Mouse (Mus musculus): ENCODE results near the gene Nrp2. TPM values are rescaled to one million over a fixed set of nuclear protein-coding genes. Genes with fewer than 3 reads are reported as not detected.

The Nrp2 gene
- total RNA-seq, 1 experiment: 14.4 TPM

DNA sequence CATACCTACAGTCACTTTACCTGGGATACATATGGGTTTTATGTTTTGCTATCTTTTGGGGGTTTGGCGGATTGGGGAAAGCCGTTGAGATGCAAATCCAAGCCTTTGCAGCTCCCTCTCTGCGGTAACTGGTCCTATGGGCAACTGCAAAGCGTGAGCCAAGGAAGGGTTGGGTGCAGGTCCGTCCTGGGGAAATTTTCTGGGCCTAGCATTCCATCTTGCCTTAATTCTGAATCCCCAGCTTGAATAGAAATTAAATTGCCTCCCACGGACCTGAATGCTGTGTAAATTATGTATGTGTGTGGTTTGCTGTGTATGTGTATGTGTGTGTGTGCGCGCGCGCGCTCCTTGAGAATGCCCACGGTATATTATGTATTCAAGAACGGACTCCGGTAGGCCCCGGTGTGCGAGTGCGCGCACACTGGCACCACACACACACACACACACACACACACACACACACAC is 2.5 kb downstream of the Nrp2 start:
- no peaks in the 10 kb centered on the region for H3K9me3 ChIP-seq (ENCODE audit: control insufficient read depth, insufficient read depth, low read depth, low read length)
- no peak overlapping the region for H3K27ac ChIP-seq (ENCODE audit: insufficient read depth, low read depth, low read length, poor library complexity, severe bottlenecking)
- no peak overlapping the region for H3K9ac ChIP-seq (ENCODE audit: insufficient read depth, low read depth, low read length, poor library complexity, severe bottlenecking)
- in situ Hi-C loops (cut with MboI; ENCODE audit: low sequenced_read_pairs in 2 of 2, unreplicated experiment in 2 of 2): no loop called here
- H3K36me3 ChIP-seq (ENCODE audit: control insufficient read depth, insufficient read depth, low read length, poor library complexity, severe bottlenecking): no peaks in the 10 kb centered on the region
- H3K4me3 ChIP-seq (ENCODE audit: insufficient read depth in 1 of 2, low read depth in 1 of 2, low read length in 2 of 2, poor library complexity in 1 of 2, severe bottlenecking in 1 of 2): peak overlapping the region; percentile 56 to 62
- TF ChIP-seq CHD2 (IDR thresholded peaks at IDR 0.05; ENCODE audit: low read depth, low read length): no peak
- TF ChIP-seq MAFK (IDR thresholded peaks at IDR 0.05; ENCODE audit: insufficient read depth, low read depth, low read length): no peak
- no peak for TF ChIP-seq ZNF384 (IDR thresholded peaks at IDR 0.05; ENCODE audit: low read depth, low read length)
- TF ChIP-seq HCFC1 (IDR thresholded peaks at IDR 0.05; ENCODE audit: borderline replicate concordance, insufficient read depth, low read length): no peak
- TF ChIP-seq ZC3H11A (IDR thresholded peaks at IDR 0.05; ENCODE audit: borderline replicate concordance, low read depth, low read length): no peak
- H3K4me1 ChIP-seq (ENCODE audit: control insufficient read depth in 2 of 2, insufficient read depth in 2 of 2, low read length in 2 of 2, poor library complexity in 1 of 2): peaks cover 0 to 15% of the 10 kb centered on the region in 2 experiments; a peak in 2 of 4 replicates
- DNase-seq (ENCODE audit: low read depth, low spot score): no peak

DNA sequence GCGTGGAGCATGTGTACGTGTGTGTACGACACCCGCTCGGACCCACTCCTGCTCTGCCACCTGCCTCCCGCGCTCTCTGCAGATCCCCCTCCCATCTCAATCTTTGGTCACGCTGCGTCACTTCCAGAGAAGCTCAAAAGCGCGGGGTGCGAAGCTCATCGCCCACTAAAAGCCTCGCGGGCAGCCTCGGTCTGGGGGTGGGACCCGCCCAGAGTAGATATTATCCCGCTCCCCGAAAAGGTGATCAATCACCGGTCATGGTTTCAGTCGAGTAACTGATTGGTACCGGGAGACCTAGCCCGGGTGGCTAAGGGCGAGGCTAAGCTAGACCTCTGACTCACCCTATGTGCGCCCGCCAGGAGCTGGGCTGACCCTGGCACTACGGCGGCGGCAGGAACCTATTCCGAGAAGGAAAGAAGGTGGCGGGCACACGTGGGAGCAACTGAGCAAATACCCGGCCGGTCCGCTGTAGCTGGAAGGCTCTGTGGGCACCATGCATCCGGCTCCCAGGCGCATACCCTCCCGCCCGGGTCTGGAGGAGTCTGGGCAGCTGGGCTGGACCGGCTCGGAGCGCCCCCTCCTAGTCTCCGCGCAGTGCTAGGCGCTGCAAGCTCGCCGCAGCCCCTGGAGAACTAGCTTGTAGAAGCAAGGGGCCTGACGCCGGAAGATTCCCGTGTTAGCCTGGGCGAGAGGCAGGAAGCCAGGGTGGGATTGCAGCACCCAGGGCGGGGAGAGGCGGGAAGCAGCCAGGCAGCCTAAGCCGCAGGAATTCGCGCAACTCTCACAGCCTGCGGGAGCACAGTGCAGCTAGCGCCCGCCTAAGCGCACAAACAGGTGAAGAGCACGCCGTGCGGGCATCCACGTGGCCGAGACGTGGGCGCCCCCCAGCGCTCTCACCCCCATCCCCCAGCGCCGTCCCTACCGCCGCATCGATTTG is 3.3 kb downstream of the Nrp2 start:
- no peak overlapping the region for H3K27ac ChIP-seq (ENCODE audit: insufficient read depth, low read depth, low read length, poor library complexity, severe bottlenecking)
- H3K4me1 ChIP-seq (ENCODE audit: control insufficient read depth in 2 of 2, insufficient read depth in 2 of 2, low read length in 2 of 2, poor library complexity in 1 of 2): peaks cover 0 to 15% of the 10 kb centered on the region in 2 experiments; a peak in 2 of 4 replicates
- no peak for DNase-seq (ENCODE audit: low read depth, low spot score)
- H3K36me3 ChIP-seq (ENCODE audit: control insufficient read depth, insufficient read depth, low read length, poor library complexity, severe bottlenecking): no peaks in the 10 kb centered on the region
- in situ Hi-C loops (cut with MboI; ENCODE audit: low sequenced_read_pairs in 2 of 2, unreplicated experiment in 2 of 2): no loop called here
- TF ChIP-seq CHD2 (IDR thresholded peaks at IDR 0.05; ENCODE audit: low read depth, low read length): no peak
- no peak for TF ChIP-seq MAFK (IDR thresholded peaks at IDR 0.05; ENCODE audit: insufficient read depth, low read depth, low read length)
- no peak for TF ChIP-seq HCFC1 (IDR thresholded peaks at IDR 0.05; ENCODE audit: borderline replicate concordance, insufficient read depth, low read length)
- no peak for TF ChIP-seq ZNF384 (IDR thresholded peaks at IDR 0.05; ENCODE audit: low read depth, low read length)
- no peak for TF ChIP-seq ZC3H11A (IDR thresholded peaks at IDR 0.05; ENCODE audit: borderline replicate concordance, low read depth, low read length)
- peak overlapping the region; percentile 29 for H3K9ac ChIP-seq (ENCODE audit: insufficient read depth, low read depth, low read length, poor library complexity, severe bottlenecking)
- H3K9me3 ChIP-seq (ENCODE audit: control insufficient read depth, insufficient read depth, low read depth, low read length): no peaks in the 10 kb centered on the region
- peak overlapping the region; percentile 56 to 62 for H3K4me3 ChIP-seq (ENCODE audit: insufficient read depth in 1 of 2, low read depth in 1 of 2, low read length in 2 of 2, poor library complexity in 1 of 2, severe bottlenecking in 1 of 2)

DNA sequence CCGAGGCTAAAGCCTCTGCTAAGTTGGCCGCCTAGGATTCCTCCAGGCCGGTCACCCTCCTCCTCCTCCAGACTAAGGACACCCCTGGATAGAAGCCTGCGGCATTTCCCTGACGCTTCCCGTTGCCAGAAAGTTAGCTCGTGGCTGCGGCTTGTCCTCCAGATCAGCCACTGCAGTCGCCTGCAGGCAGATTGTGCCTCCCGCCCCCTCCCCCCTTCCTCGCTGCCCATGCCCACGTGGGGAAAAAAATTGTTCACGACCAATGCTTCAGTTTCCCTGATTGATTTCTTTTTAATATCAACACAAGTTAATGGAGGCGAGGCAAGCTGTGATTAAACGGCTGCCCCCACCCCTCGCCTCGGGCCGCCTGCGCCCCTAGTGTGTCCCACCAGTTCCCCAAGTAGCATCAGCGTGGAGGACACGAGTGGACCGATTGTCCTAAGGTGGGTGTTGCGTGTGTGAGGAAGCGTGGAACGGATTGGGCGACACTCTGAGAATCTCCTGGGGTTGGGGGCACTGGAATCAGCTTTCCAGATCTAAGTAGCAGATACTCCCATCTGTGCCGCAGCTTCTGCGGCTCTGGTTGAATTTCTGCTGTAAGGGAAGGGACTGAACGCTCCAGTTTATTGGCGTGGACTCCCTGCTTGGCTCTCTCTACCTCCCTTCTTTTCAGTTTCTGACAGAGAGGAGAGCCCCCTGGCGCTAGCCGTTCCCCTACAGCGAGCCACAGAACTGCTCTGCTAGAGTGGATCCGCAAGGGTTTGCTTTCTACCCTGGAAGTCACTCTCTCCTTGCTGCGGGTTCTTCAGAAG is 4.2 kb downstream of the Nrp2 start:
- TF ChIP-seq ZNF384 (IDR thresholded peaks at IDR 0.05; ENCODE audit: low read depth, low read length): no peak
- TF ChIP-seq ZC3H11A (IDR thresholded peaks at IDR 0.05; ENCODE audit: borderline replicate concordance, low read depth, low read length): no peak
- in situ Hi-C loops (cut with MboI; ENCODE audit: low sequenced_read_pairs in 2 of 2, unreplicated experiment in 2 of 2): no loop called here
- H3K4me1 ChIP-seq (ENCODE audit: control insufficient read depth in 2 of 2, insufficient read depth in 2 of 2, low read length in 2 of 2, poor library complexity in 1 of 2): peaks cover 0 to 15% of the 10 kb centered on the region in 2 experiments; a peak in 2 of 4 replicates

DNA sequence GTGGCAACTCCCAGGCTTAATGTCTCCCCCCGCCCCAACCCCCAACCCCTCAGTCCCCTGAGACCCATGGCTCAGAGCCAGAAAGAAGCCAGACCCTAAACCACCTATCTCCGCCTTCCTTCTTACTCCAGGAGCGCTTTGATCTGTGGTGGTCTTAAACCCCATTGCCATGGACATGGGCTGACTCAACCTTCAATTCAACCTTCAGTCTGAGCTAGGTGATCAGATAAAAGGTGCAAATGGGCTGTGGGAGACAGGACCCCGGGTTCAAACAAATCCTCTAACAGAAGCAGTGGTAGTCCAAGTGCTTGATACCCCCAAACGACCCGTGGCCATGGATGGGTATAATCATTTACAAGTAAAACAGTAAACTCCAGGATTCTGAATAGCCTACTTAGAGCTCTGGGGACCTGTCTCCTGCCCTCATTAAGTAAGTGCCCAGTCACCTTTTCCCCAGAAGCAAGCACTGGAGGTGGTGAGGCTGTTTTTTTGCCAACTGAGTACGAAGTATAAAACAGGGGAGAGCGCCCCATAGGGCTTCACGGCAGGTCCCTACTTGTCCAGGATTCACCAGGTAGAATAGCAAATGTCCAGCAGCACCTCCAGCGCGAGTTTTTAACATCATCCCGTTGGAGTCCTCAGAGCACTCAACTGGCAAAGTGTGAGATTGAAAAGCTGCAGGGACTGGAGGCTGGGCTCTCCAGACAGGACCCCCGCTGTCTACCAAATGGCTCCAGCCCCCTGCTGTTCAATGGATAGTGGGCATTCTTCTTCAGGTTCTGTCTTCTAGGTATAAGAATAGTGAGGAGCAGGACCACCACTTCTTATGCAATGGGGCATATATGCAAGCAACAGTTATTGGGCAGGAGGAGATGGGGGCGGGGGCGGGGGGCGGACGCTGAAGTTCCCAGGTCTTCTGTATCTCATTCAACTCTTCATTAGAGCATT is 5.1 kb downstream of the Nrp2 start:
- no peaks in the 10 kb centered on the region for H3K9me3 ChIP-seq (ENCODE audit: control insufficient read depth, insufficient read depth, low read depth, low read length)
- no peak overlapping the region for H3K4me3 ChIP-seq (ENCODE audit: insufficient read depth in 1 of 2, low read depth in 1 of 2, low read length in 2 of 2, poor library complexity in 1 of 2, severe bottlenecking in 1 of 2)
- DNase-seq (ENCODE audit: low read depth, low spot score): no peak
- in situ Hi-C loops (cut with MboI; ENCODE audit: low sequenced_read_pairs in 2 of 2, unreplicated experiment in 2 of 2): no loop called here
- H3K4me1 ChIP-seq (ENCODE audit: control insufficient read depth in 2 of 2, insufficient read depth in 2 of 2, low read length in 2 of 2, poor library complexity in 1 of 2): peaks cover 0 to 15% of the 10 kb centered on the region in 2 experiments; a peak in 2 of 4 replicates
- H3K27ac ChIP-seq (ENCODE audit: insufficient read depth, low read depth, low read length, poor library complexity, severe bottlenecking): no peak overlapping the region
- no peak overlapping the region for H3K9ac ChIP-seq (ENCODE audit: insufficient read depth, low read depth, low read length, poor library complexity, severe bottlenecking)
- H3K36me3 ChIP-seq (ENCODE audit: control insufficient read depth, insufficient read depth, low read length, poor library complexity, severe bottlenecking): no peaks in the 10 kb centered on the region
- TF ChIP-seq ZC3H11A (IDR thresholded peaks at IDR 0.05; ENCODE audit: borderline replicate concordance, low read depth, low read length): no peak
- TF ChIP-seq HCFC1 (IDR thresholded peaks at IDR 0.05; ENCODE audit: borderline replicate concordance, insufficient read depth, low read length): no peak
- no peak for TF ChIP-seq MAFK (IDR thresholded peaks at IDR 0.05; ENCODE audit: insufficient read depth, low read depth, low read length)

More for the DNA sequence above, 4.2 kb downstream of the Nrp2 start:
- Histone ChIP-seq H3K9me3 (ENCODE audit: control insufficient read depth, insufficient read depth, low read depth, low read length) (no peaks in the 10 kb centered on the region), H3K4me3 (ENCODE audit: insufficient read depth in 1 of 2, low read depth in 1 of 2, low read length in 2 of 2, poor library complexity in 1 of 2, severe bottlenecking in 1 of 2) (peak overlapping the region; percentile 56 to 62), H3K9ac (ENCODE audit: insufficient read depth, low read depth, low read length, poor library complexity, severe bottlenecking) (peak overlapping the region; percentile 29; the same call in 1 of the 2 replicates), H3K36me3 (ENCODE audit: control insufficient read depth, insufficient read depth, low read length, poor library complexity, severe bottlenecking) (no peaks in the 10 kb centered on the region), H3K27ac (ENCODE audit: insufficient read depth, low read depth, low read length, poor library complexity, severe bottlenecking) (no peak overlapping the region)
- DNase-seq (ENCODE audit: low read depth, low spot score): no peak
